25 mouse cellular contexts compared by ENCODE assay signal in genomic region chr15:8463521-8463920, GRCm38 (mm10). TPM values are rescaled to one million over a fixed set of nuclear protein-coding genes. Genes with fewer than 3 reads are reported as not detected.
DNase-seq lines count a peak whose midpoint lies in the region; ATAC-seq lines count a peak whose summit lies in the region.
"Had no signal": no experiment of that assay in that cellular context is flagged by ENCODE, and none has a peak within 500 bp of the region (broad histone marks: within the 10 kb centered on the region; RNA-seq: fewer than 3 reads in every experiment).

No protein-coding gene starts in this region.

- H3K27me3 ChIP-seq in liver, embryonic 11.5 days (replicated peaks; ENCODE audit: control insufficient read depth, insufficient read depth, low read length), result no peaks in the 10 kb centered on the region
- no peaks in the 10 kb centered on the region for H3K27me3 ChIP-seq in forebrain, embryonic 11.5 days (ENCODE audit: control insufficient read depth, insufficient read depth, low read length)
- H3K27me3 ChIP-seq: CH12.LX; embryonic facial prominence, embryonic 12.5 days; forebrain, embryonic 12.5 days had no signal

- DNase-seq in 3T3-L1 (ENCODE audit: low read depth, low spot score), result peak; percentile 77
- peak; percentile 50 for DNase-seq in 416B (ENCODE audit: low read depth)
- DNase-seq in NIH3T3 (ENCODE audit: low read depth), result peak; percentile 75
- DNase-seq in liver, embryonic 11.5 days (ENCODE audit: low spot score), result no peak
- no peak for DNase-seq in urinary bladder, postnatal 10 days (ENCODE audit: low spot score)
- DNase-seq in forebrain, embryonic 11.5 days (ENCODE audit: low spot score), result no peak
- DNase-seq: adrenal gland, adult 8-10 months; adrenal gland, postnatal 14 days; adrenal gland, postnatal 36 days; cerebellum, adult 11-12 months; cerebellum, adult 2 months; cerebellum, adult 9-10 months; cerebellum, postnatal 10 days; cerebellum, postnatal 25 days had no signal

- no peak for ATAC-seq in liver, embryonic 11.5 days (replicated peaks; ENCODE audit: low FRiP score)
- ATAC-seq in forebrain, embryonic 11.5 days (replicated peaks; ENCODE audit: low FRiP score), result no peak
- ATAC-seq: CD4-positive, CD25-positive, alpha-beta regulatory T cell, adult 4 months; forebrain, embryonic 14.5 days; forebrain, embryonic 16.5 days had no signal

- H3K4me1 ChIP-seq in liver, embryonic 11.5 days (replicated peaks; ENCODE audit: control insufficient read depth, insufficient read depth, low read length), result no peaks in the 10 kb centered on the region
- H3K4me1 ChIP-seq in forebrain, embryonic 11.5 days (replicated peaks; ENCODE audit: control insufficient read depth, insufficient read depth, low read length), result no peaks in the 10 kb centered on the region
- H3K4me1 ChIP-seq: embryonic facial prominence, embryonic 10.5 days; embryonic facial prominence, embryonic 12.5 days; forebrain, embryonic 12.5 days had no signal

- no peak overlapping the region for H3K9ac ChIP-seq in liver, embryonic 11.5 days (ENCODE audit: low read depth, low read length)
- H3K9ac ChIP-seq in forebrain, embryonic 11.5 days (ENCODE audit: low read length), result no peak overlapping the region
- H3K9ac ChIP-seq: embryonic facial prominence, embryonic 12.5 days; forebrain, embryonic 12.5 days had no signal

- 79% methylated on average over 1 of the region's 1 CpGs for WGBS in liver, embryonic 11.5 days
- WGBS in forebrain, embryonic 11.5 days, result 80% methylated on average over 1 of the region's 1 CpGs

- no peak overlapping the region for H3K27ac ChIP-seq in liver, embryonic 11.5 days (ENCODE audit: low read depth, low read length)
- no peak overlapping the region for H3K27ac ChIP-seq in forebrain, embryonic 11.5 days (ENCODE audit: low read depth, low read length)
- H3K27ac ChIP-seq: embryonic facial prominence, embryonic 10.5 days; embryonic facial prominence, embryonic 12.5 days; forebrain, embryonic 12.5 days had no signal

- H3K4me2 ChIP-seq in liver, embryonic 11.5 days, result no peak overlapping the region
- no peak overlapping the region for H3K4me2 ChIP-seq in forebrain, embryonic 11.5 days (ENCODE audit: low read depth, low read length, severe bottlenecking)
- H3K4me2 ChIP-seq: embryonic facial prominence, embryonic 12.5 days; forebrain, embryonic 12.5 days had no signal

- no peaks in the 10 kb centered on the region for H3K9me3 ChIP-seq in liver, embryonic 11.5 days (ENCODE audit: control insufficient read depth, low read length)
- H3K9me3 ChIP-seq in forebrain, embryonic 11.5 days (ENCODE audit: control insufficient read depth, low read length), result no peaks in the 10 kb centered on the region
- H3K9me3 ChIP-seq: embryonic facial prominence, embryonic 10.5 days; embryonic facial prominence, embryonic 12.5 days; forebrain, embryonic 12.5 days; G1E had no signal

- H3K4me3 ChIP-seq in liver, embryonic 11.5 days (ENCODE audit: low read depth, low read length), result no peak overlapping the region
- H3K4me3 ChIP-seq in forebrain, embryonic 11.5 days (ENCODE audit: low read depth, low read length), result no peak overlapping the region
- H3K4me3 ChIP-seq: embryonic facial prominence, embryonic 10.5 days; embryonic facial prominence, embryonic 12.5 days; forebrain, embryonic 12.5 days had no signal

- H3K36me3 ChIP-seq in liver, embryonic 11.5 days (ENCODE audit: control insufficient read depth, insufficient read depth, low read length), result no peaks in the 10 kb centered on the region
- H3K36me3 ChIP-seq in forebrain, embryonic 11.5 days (ENCODE audit: control insufficient read depth, insufficient read depth, low read length), result no peaks in the 10 kb centered on the region
- H3K36me3 ChIP-seq: embryonic facial prominence, embryonic 10.5 days; embryonic facial prominence, embryonic 12.5 days; forebrain, embryonic 12.5 days; G1E had no signal

RNA-seq across cellular contexts. Expression of gene Nipbl, which starts 19.3 kb away (rescaled TPM):
- polyA plus RNA-seq in liver, embryonic 11.5 days (2014; fragmentation: Nextera tagmentation; extraction: Ambion mirVana), result 15.3 and 16.8 TPM in 2 replicates
- 27.4 and 30.2 TPM in 2 replicates for polyA plus RNA-seq in forebrain, embryonic 11.5 days (2014; fragmentation: Nextera tagmentation; extraction: Ambion mirVana)

RNA-seq across cellular contexts. Expression of gene Gm2310, which starts 56.2 kb away (rescaled TPM):
- polyA plus RNA-seq in liver, embryonic 11.5 days (2014; fragmentation: Nextera tagmentation; extraction: Ambion mirVana), result not detected in 2 replicates
- not detected in 2 replicates for polyA plus RNA-seq in forebrain, embryonic 11.5 days (2014; fragmentation: Nextera tagmentation; extraction: Ambion mirVana)
- polyA plus RNA-seq: cerebellum, adult 2 months; cortical plate, adult 2 months; embryonic facial prominence, embryonic 10.5 days; embryonic facial prominence, embryonic 12.5 days; embryonic facial prominence, embryonic 14.5 days; forebrain, embryonic 12.5 days; forebrain, embryonic 14.5 days; forebrain, embryonic 16.5 days; frontal cortex, adult 2 months; G1E had no signal

Comparison
In these comparisons a context has a peak if more than half of its experiments do, and no peak if none do; other contexts are left out.
1. DNase-seq: peak in 3T3-L1 (single experiment), 416B (single experiment) and NIH3T3 (single experiment); none in liver, embryonic 11.5 days (single experiment), urinary bladder, postnatal 10 days (single experiment) and forebrain, embryonic 11.5 days (single experiment).